ENCODE assay signal across 7 mouse cellular contexts in genomic region chr10:63024580-63024910, GRCm38 (mm10). TPM values are rescaled to one million over a fixed set of nuclear protein-coding genes. Genes with fewer than 3 reads are reported as not detected.
DNase-seq lines count a peak whose midpoint lies in the region.

No protein-coding gene starts in this region.

- peak; percentile 80 for DNase-seq in MN1 (ENCODE audit: low spot score)
- peak; percentile 12 to 26 for DNase-seq in adrenal gland, postnatal 4 days (ENCODE audit: low spot score in 2 of 2)
- DNase-seq in forebrain, embryonic 10.5 days (ENCODE audit: extremely low spot score, low spot score): peak; percentile 71
- peak; percentile 63 to 70 for DNase-seq in heart, postnatal 14 days
- DNase-seq in left cerebral cortex, postnatal 14 days (ENCODE audit: low spot score in 2 of 2): peak; percentile 51 to 52
- DNase-seq in right cerebral cortex, postnatal 36 days (ENCODE audit: low spot score in 2 of 2): peak; percentile 39

- WGBS in forebrain, embryonic 10.5 days: under 1% methylated on average over 8 of the region's 8 CpGs

- intact Hi-C loops in heart, postnatal 14 days (cut with DNase I): loop anchor here (2.0 to 5.0 kb wide), 3 partner anchors 42 to 232 kb away; partner anchors contain the start of genes Ccar1 and Herc4
- intact Hi-C loops in left cerebral cortex, postnatal 14 days (cut with DNase I): loop anchor here (2.0 to 10.0 kb wide), 2 partner anchors 42 to 90 kb away; no protein-coding TSS in a partner anchor

- peak overlapping the region; percentile 97 for H3K4me3 ChIP-seq in forebrain, embryonic 10.5 days
- peak overlapping the region; percentile 98 for H3K4me3 ChIP-seq in megakaryocyte, embryonic 14.5 days (replicated peaks)

- H3K27ac ChIP-seq in forebrain, embryonic 10.5 days: peak overlapping the region; percentile 100

- H3K27me3 ChIP-seq in forebrain, embryonic 10.5 days (ENCODE audit: poor library complexity, severe bottlenecking): no peaks in the 10 kb centered on the region
- no peaks in the 10 kb centered on the region for H3K27me3 ChIP-seq in megakaryocyte, embryonic 14.5 days (replicated peaks)

- peaks cover 69% of the 10 kb centered on the region for H3K4me1 ChIP-seq in forebrain, embryonic 10.5 days
- H3K4me1 ChIP-seq in megakaryocyte, embryonic 14.5 days: peaks cover 38% of the 10 kb centered on the region

- H3K36me3 ChIP-seq in forebrain, embryonic 10.5 days (replicated peaks): 0 out of 2 replicates have a peak, but pooled peaks cover 2% of the 10 kb centered on the region
- H3K36me3 ChIP-seq in megakaryocyte, embryonic 14.5 days (replicated peaks; ENCODE audit: low read length): peaks cover under 1% of the 10 kb centered on the region

- no peaks in the 10 kb centered on the region for H3K9me3 ChIP-seq in forebrain, embryonic 10.5 days
- peaks cover 8% of the 10 kb centered on the region for H3K9me3 ChIP-seq in megakaryocyte, embryonic 14.5 days

RNA-seq across cellular contexts. Expression of gene Pbld2, which starts 0.4 kb away (rescaled TPM):
- 1 to 10 TPM; 4.9 to 8.0 TPM for total RNA-seq in adrenal gland, postnatal 4 days (2021)
- 0.76 and 0.93 TPM in 2 replicates for polyA plus RNA-seq in forebrain, embryonic 10.5 days (2016; fragmentation: Nextera tagmentation; extraction: Ambion mirVana)
- total RNA-seq in heart, postnatal 14 days (2021): 1 to 10 TPM; 4.3 to 4.9 TPM
- 1 to 10 TPM; 1.4 to 1.8 TPM for total RNA-seq in left cerebral cortex, postnatal 14 days (2021)
- polyA plus RNA-seq in megakaryocyte, embryonic 14.5 days (2012; ENCODE audit: insufficient read depth, low replicate concordance): 0.74 TPM in 1 of 2 replicates, not detected in the other

RNA-seq across cellular contexts. Expression of gene Hnrnph3, which starts 0.5 kb away (rescaled TPM):
- total RNA-seq in adrenal gland, postnatal 4 days (2021): 10 to 100 TPM; 64.9 to 75.4 TPM
- 218 and 221 TPM in 2 replicates for polyA plus RNA-seq in forebrain, embryonic 10.5 days (2016; fragmentation: Nextera tagmentation; extraction: Ambion mirVana)
- total RNA-seq in heart, postnatal 14 days (2021): 10 to 100 TPM; 26.9 to 28.7 TPM
- 10 to 100 TPM; 36.0 to 36.6 TPM for total RNA-seq in left cerebral cortex, postnatal 14 days (2021)
- 18.4 TPM in 1 of 2 replicates, not detected in the other for polyA plus RNA-seq in megakaryocyte, embryonic 14.5 days (2012; ENCODE audit: insufficient read depth, low replicate concordance)

RNA-seq across cellular contexts. Expression of gene Pbld1, which starts 35.4 kb away (rescaled TPM):
- total RNA-seq in adrenal gland, postnatal 4 days (2021): 1 to 10 TPM; 5.7 to 7.1 TPM
- polyA plus RNA-seq in forebrain, embryonic 10.5 days (2016; fragmentation: Nextera tagmentation; extraction: Ambion mirVana): 1.5 and 1.8 TPM in 2 replicates
- total RNA-seq in heart, postnatal 14 days (2021): 1 to 10 TPM in 1 of 2 experiments, under 1 TPM in 1; 0.41 to 1.5 TPM
- under 1 TPM in 1 of 2 experiments, not detected in 1; 0.29 TPM for total RNA-seq in left cerebral cortex, postnatal 14 days (2021)
- polyA plus RNA-seq in megakaryocyte, embryonic 14.5 days (2012; ENCODE audit: insufficient read depth, low replicate concordance): 0.10 TPM in 1 of 2 replicates, not detected in the other

RNA-seq across cellular contexts. Expression of gene Rufy2, which starts 44.5 kb away (rescaled TPM):
- 10 to 100 TPM; 26.0 to 32.5 TPM for total RNA-seq in adrenal gland, postnatal 4 days (2021)
- 26.5 and 28.7 TPM in 2 replicates for polyA plus RNA-seq in forebrain, embryonic 10.5 days (2016; fragmentation: Nextera tagmentation; extraction: Ambion mirVana)
- 10 to 100 TPM; 12.1 to 13.1 TPM for total RNA-seq in heart, postnatal 14 days (2021)
- total RNA-seq in left cerebral cortex, postnatal 14 days (2021): 10 to 100 TPM; 86.1 to 88.7 TPM
- 0.43 TPM in 1 of 2 replicates, not detected in the other for polyA plus RNA-seq in megakaryocyte, embryonic 14.5 days (2012; ENCODE audit: insufficient read depth, low replicate concordance)

Comparison
In these comparisons a context has a peak if more than half of its experiments do, and no peak if none do; other contexts are left out.
1. Peak in every context shown above with its lines: DNase-seq, H3K4me3 ChIP-seq and H3K27ac ChIP-seq.
2. DNase-seq: peak in every context shown above with its lines; median percentile 80 in MN1; 71 in forebrain, embryonic 10.5 days; 66 in heart, postnatal 14 days; 52 in left cerebral cortex, postnatal 14 days; 39 in right cerebral cortex, postnatal 36 days; 19 in adrenal gland, postnatal 4 days.